Mouse (Mus musculus) MEL (cell line): ENCODE measurements around the gene Kctd6.

Experiments used
- BHLHE40 ChIP-seq: IDR thresholded peaks from 2 replicates; pipeline ENCODE4 v1.6.1; 2012; ENCODE audit warnings: low read depth, mild to moderate bottlenecking, inconsistent platforms, low read length, improper control_type of control experiment, borderline replicate concordance
- CTCF ChIP-seq, 3 experiments: IDR thresholded peaks in 2 of 3; conservative IDR thresholded peaks in 1 of 3; 2 replicates each; pipeline ENCODE4 v1.5.1; 2011 to 2012; ENCODE audit warnings: low read length in 3 of 3, low read depth in 2 of 3, mild to moderate bottlenecking in 2 of 3, improper control_type of control experiment in 1 of 3, inconsistent platforms in 1 of 3, mixed read lengths in 1 of 3, moderate library complexity in 1 of 3; ENCODE audit not compliant: control insufficient read depth in 1 of 3, insufficient read depth in 1 of 3, poor library complexity in 1 of 3, severe bottlenecking in 1 of 3
- EP300 ChIP-seq, 2 experiments: IDR thresholded peaks; 2 replicates each; pipeline ENCODE4 v1.6.1; 2011; ENCODE audit warnings: improper control_type of control experiment in 2 of 2, low read length in 2 of 2, low read depth in 1 of 2, mild to moderate bottlenecking in 1 of 2
- POLR2AphosphoS2 ChIP-seq: IDR thresholded peaks from 2 replicates; pipeline ENCODE4 v1.6.1; 2011; ENCODE audit warnings: low read length, improper control_type of control experiment
- POLR2AphosphoS5 ChIP-seq: IDR thresholded peaks from 2 replicates; pipeline ENCODE4 v1.6.1; 2012; ENCODE audit warnings: low read depth, borderline replicate concordance, mild to moderate bottlenecking, inconsistent platforms, low read length, moderate library complexity, mixed read lengths
- ZNF384 ChIP-seq: IDR thresholded peaks from 2 replicates; pipeline ENCODE4 v1.6.1; 2012; ENCODE audit warnings: low read depth, mild to moderate bottlenecking, inconsistent platforms, low read length, improper control_type of control experiment

DNA sequence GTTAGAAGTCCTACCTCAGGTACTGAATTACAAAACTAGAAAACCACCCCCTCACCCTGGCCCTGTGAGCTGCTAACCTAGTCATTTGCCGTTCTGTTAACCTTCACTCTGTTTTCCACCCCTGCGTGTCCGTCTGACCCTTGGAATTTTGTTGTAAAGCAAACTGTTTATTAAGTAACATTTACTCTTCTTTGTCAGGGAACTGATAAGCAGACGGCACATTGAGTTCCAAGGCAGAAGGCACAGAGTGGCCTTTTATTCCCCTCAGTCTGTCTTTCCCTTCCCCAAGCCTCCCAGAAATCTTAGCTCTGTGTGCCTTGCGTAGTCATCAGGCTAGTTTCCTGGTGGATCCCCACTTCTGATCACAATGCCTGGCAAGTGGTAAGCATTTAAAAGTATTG lies 30.3 kb downstream of the Kctd6 start:
- no peak for TF ChIP-seq POLR2AphosphoS5
- no peak for TF ChIP-seq POLR2AphosphoS2
- no peak for TF ChIP-seq ZNF384
- no peak for TF ChIP-seq CTCF (IDR thresholded peaks at IDR 0.05 in 2 of 3, conservative IDR thresholded peaks at IDR 0.05 in 1 of 3; ENCODE audit: control insufficient read depth in 1 of 3, insufficient read depth in 1 of 3, low read depth in 2 of 3, low read length in 3 of 3, poor library complexity in 1 of 3, severe bottlenecking in 1 of 3)
- no peak for TF ChIP-seq EP300 (IDR thresholded peaks at IDR 0.05; ENCODE audit: low read depth in 1 of 2, low read length in 2 of 2)
- TF ChIP-seq BHLHE40, result no peak
